Mouse (Mus musculus): ENCODE measurements around the gene Ybx2.
"Not testable (repeated sequence)": the region's sequence is repeated elsewhere in the genome, so short reads cannot be mapped to it uniquely, and the experiment has no call there.

Ybx2 gene

DNA sequence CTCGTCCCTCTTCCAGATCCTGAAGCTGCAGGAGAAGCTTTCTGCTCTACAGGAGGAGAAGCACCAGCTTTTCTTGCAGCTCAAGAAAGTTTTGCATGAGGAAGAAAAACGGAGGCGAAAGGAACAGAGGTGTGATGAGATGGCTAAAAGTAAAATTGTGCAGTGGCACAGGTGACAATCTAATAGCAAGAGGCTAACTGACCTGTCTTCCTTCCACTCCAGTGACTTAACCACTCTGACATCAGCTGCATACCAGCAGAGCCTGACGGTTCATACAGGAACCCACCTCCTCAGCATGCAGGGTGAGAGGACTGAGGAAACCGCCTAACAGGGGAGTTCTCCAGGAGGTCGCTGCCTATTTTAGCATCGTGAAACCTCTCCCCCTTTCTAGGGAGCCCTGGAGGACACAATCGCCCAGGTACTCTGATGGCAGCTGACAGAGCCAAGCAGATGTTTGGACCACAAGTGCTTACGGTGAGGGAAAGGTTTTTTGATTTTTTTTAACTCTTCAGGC is 20.6 kb upstream of the Ybx2 start:
- ATAC-seq (ENCODE audit: low TSS enrichment): no peak

DNA sequence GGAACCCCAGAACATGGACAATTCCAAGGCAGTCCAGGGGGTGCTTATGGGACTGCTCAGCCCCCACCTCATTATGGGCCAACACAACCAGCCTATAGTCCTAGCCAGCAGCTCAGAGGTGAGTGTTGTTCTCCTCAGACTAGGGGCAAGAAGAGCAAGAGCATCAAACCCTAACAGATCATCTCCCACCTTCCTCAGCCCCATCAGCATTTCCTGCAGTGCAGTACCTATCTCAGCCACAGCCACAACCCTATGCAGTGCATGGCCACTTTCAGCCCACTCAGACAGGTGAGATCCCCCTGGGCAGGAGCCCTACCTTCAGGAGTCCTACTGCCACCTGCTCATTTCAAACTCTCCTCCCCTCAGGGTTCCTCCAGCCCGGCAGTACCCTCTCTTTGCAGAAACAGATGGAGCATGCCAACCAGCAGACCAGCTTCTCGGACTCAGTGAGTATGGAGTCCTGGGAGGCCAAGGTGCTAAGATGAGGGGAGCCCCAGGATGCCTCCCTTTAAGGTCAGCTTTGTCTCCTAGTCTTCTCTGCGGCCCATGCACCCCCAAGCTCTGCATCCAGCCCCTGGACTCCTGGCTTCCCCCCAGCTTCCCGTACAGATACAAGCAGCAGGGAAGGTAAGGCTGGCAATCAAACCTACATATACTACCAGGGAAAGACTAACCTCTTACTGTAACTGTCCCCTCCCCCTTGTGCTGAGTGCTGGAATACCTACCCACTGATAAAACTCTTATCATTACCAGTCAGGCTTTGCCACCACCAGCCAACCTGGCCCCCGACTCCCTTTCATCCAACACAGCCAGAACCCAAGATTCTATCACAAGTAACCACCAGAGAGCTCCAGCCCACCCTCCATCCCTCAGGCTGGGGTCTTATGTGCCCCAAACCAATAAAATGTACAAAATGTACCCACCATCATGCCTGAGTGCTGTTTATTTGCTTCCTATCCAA is 19.6 kb upstream of the Ybx2 start:
- ATAC-seq (ENCODE audit: low TSS enrichment): no peak

DNA sequence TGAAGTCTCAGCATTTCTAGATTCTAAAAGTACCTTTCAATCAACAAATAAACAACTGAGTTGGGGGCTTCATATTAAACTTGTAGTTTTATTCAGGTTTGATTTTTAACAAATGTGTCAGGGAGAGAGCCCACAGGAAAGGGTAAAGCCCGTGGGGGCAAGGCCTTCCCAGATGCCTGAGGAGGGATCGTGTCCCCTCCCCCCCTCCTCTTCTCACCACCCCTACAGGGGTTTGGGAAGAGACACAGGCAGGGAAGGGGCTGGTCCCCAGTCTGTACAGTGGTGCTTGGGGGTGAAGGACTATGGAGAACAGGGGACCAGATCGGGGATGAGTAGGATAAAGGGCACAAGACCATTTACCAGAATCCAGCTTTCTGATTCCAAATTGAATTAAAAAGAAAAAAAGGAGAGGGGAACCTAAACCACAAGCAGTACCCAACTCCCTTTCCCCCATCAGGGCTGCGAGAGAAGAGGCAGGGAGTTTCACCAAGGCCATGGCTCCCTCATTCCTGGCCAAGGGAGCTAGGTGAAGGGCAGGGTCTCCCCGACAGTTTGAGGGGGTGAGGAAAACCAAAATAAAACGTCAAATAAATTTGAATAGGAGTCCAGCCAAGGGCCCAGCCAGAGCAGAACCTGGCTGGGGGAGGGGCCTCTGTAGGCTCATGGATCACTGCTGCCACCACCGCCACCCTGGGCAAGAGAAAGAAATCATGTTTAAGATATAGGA is 18.8 kb upstream of the Ybx2 start:
- ATAC-seq (ENCODE audit: low TSS enrichment): not testable (repeated sequence)

GRCm38 (mm10) chr11:69917379-69917948 is 18.1 kb upstream of the Ybx2 start:
- ATAC-seq (ENCODE audit: low TSS enrichment): no peak

DNA sequence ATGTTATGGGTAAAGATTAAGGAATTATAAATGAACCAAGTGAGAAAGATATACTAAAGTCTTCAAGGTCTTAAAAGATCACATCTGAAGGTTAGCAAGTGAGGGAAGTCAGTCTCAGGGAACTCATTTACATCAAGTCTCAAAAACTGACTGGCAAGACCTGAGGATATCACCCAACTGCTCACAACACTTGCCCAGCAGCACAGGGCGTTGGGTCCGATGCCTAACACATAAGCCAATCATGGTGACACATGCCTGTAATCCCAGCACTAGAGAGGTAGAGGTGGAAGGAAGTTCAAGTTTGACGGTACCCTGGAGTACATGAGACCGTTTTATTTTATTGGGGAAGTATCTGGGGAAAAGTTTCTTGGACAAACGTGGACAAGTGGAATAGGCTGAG is 17.5 kb upstream of the Ybx2 start:
- no peak for ATAC-seq (ENCODE audit: low TSS enrichment)

DNA sequence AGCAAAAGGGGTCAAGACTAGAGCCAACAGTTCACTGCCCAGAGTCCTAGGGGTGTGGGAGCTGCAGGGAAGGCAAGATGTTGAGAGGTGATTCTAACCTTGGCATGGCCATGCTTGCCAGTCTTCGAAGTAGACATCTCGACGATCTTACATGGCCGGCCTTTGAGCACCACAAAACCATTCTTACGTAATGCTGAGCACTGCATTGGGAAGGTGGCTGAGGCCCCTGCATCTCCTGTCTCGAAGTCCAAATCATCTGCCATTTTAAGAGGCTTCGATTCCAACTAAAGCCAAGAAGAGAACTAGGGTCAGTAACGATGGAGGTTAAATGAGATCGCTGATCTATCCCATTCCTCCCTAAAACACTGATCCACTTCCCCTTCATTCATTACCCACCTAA is 16.5 kb upstream of the Ybx2 start:
- ATAC-seq (ENCODE audit: low TSS enrichment): no peak

DNA sequence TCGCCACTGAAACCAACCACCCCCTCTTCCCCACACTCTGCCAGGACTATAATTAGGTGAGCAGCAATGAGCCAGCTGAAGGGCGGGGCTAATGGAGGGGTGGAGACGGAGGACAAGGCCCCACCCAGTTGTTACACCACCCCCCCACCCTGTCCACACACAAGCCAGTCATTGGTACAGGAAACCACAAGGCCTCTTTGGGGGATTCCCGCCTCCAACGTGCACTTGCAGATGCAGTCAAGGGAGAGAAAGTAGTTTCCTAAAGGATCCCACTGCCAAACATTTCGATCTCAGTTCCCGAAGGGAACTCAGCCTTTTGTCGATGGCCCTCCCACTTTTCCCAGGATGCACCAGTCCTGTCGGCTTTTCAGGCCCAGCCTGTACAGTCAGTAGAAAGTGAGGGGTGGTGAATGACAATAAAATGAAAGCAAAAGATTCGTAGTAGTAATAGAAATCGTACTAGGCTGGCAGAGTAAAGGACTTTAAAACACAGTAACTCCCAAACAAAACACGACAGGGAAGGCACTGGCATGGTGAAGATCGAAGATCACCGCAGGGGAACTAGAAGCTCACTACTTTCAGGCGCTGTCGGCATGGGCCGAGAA is 15.8 kb upstream of the Ybx2 start:
- no peak for ATAC-seq (ENCODE audit: low TSS enrichment)

- 0 out of 2 replicates have a peak, but pooled peaks have one; percentile 11 for ATAC-seq (ENCODE audit: low TSS enrichment)
Measured at GRCm38 (mm10) chr11:69920266-69921031, 15.1 kb upstream of the Ybx2 start.

DNA sequence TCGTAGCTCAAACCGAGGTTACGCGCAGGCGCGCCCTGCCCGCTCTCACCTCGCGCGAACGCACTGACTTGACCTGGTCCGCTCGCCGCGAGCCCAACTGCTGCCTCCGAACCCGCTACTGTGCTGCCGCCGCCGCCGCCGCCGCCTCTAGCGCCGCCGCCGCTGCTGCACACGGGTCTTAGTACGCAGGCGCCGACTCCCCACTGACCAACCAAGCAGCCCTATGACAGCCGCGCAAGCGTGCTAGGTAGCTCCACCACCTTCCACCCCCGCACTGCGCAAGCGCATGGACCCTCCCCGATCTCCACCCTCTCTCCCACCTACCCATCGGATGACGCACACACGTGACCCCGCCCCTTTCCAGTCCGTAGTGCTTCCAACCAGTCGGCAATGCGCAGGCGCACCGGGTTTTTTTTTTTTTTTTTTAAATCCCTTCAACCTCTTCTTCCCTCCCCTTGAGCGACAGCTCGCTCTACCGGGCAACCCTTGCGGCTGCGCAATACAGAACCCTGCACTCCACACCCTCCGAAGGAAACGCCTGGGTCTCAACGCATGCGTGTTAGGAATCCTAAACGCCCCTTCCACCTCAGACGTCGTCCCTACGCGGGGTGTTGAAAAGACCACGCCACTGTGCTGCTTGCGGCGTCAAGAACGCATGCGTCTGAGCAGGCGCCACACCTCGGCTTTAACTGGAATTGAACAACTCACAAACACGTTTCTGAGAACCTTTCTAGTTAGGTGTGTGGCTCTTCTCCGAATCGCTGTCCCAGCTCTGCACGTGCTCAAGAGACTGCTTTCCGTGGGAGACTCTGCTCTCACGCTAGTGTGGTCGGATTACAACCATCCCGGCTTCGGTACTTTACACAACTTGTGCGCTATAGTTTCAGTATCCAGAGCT is 14.2 kb upstream of the Ybx2 start, which contains the start of gene Eif5a:
Eif5a (minus strand) TSS at position 845 of the 898 bp plus-strand sequence.
- ATAC-seq (ENCODE audit: low TSS enrichment): peak; percentile 93

DNA sequence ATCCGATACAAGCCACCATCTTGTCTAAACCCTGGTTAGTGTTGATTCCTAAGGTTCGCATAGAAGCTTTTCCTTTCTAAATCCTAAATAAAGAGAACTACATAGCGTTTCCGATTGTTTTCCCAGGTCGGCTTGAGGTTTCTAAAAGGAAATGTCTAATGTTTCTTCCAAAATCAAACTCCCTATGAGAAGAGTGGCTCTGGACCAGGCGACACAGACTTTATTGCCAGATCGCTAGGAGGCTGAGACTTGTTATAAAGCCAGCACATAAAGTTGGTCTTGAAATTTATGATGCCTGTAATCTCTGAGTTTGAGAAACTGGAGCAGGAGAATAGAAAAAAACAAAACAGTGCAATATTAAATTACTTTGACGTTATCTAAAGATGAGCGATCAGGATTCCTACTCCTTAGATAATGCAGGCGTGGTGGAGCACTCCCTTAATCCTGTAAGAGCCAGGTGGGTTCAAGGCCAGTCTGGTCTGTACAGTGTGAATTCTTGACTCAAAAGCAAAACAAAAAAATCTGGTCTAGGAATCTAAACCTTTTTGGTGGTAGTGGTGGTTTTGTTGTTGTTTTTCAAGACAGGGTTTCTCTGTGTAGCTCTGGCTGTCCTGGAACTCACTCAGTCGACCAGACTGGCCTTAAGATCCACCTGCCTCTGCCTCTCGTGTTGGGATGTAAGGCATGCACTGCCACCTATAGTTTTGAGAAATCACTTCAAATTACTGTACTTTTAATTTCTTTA is 13.4 kb upstream of the Ybx2 start:
- ATAC-seq (ENCODE audit: low TSS enrichment): no peak; the same call in 1 of the 2 replicates

GRCm38 (mm10) chr11:69922796-69923195 is 12.8 kb upstream of the Ybx2 start:
- ATAC-seq (ENCODE audit: low TSS enrichment): no peak

- ATAC-seq (ENCODE audit: low TSS enrichment): no peak
Measured at GRCm38 (mm10) chr11:69927501-69927900, 8.1 kb upstream of the Ybx2 start.

DNA sequence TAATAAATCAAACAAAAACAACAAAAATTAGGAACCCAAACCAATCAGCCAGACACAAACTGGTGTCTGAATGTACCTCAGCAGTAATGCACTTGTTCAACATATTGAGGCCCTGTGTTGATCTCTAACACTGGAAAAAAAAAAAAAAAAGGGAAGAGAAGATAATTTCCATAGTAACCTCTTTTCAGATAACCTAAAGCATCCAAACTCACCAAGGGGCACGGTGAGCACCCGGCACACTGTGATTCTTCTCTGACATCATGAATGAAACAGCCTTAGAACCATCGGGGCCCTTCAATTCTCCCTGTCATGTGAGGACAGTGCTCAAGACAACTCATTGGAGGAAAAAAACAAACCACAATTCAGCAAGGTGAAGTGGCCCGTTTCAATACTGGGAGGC is 5.9 kb upstream of the Ybx2 start:
- ATAC-seq (ENCODE audit: low TSS enrichment): no peak

GRCm38 (mm10) chr11:69930176-69930575 is 5.4 kb upstream of the Ybx2 start:
- not testable (repeated sequence) for ATAC-seq (ENCODE audit: low TSS enrichment)

- ATAC-seq (ENCODE audit: low TSS enrichment): no peak
Measured at GRCm38 (mm10) chr11:69930967-69931537, 4.5 kb upstream of the Ybx2 start.

GRCm38 (mm10) chr11:69931769-69932168 is 3.8 kb upstream of the Ybx2 start:
- ATAC-seq (ENCODE audit: low TSS enrichment): no peak

GRCm38 (mm10) chr11:69932254-69932653 is 3.3 kb upstream of the Ybx2 start:
- no peak for ATAC-seq (ENCODE audit: low TSS enrichment)

- no peak for ATAC-seq (ENCODE audit: low TSS enrichment)
Measured at GRCm38 (mm10) chr11:69933066-69933465, 2.5 kb upstream of the Ybx2 start.

GRCm38 (mm10) chr11:69934169-69934568 is 1.4 kb upstream of the Ybx2 start:
- peak; percentile 76 for ATAC-seq (ENCODE audit: low TSS enrichment)

Data from frontal cortex, adult (tissue).